Mouse (Mus musculus): Measurements from ENCODE around the gene Mxra8.

DNA sequence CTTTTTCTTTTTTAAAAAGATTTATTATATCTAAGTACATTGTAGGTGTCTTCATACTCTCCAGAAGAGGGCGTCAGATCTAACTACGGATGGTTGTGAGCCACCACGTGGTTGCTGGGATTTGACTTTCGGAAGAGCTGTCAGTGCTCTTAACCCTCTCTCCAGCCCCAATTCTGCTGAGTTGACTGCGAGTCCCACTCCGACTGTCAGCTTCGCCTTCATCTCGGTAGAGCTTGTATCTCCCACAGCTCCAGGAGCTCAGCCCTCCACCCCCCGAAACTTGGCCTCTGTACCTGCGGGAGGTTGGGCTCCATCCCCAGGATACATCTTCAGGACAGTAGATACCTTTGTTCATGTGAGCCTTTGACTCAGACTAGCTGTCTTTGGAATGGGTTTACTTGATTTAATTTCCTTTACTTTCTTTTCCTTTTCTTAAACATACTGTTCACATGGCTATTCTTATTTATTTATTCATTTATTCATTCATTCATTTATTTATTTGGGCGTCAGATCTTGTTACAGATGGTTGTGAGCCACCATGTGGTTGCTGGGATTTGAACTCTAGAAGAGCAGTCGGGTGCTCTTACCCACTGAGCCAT lies 36.6 kb upstream of the Mxra8 start, which contains the start of gene Mrpl20:
- no peak for TF ChIP-seq ZNF384 (IDR thresholded peaks at IDR 0.05; ENCODE audit: low read depth, low read length)
- TF ChIP-seq CHD2 (IDR thresholded peaks at IDR 0.05; ENCODE audit: low read depth, low read length): no peak
- no peak for TF ChIP-seq HCFC1 (IDR thresholded peaks at IDR 0.05; ENCODE audit: borderline replicate concordance, insufficient read depth, low read length)
